7 mouse cellular contexts compared by ENCODE assay signal in the genomic region with DNA sequence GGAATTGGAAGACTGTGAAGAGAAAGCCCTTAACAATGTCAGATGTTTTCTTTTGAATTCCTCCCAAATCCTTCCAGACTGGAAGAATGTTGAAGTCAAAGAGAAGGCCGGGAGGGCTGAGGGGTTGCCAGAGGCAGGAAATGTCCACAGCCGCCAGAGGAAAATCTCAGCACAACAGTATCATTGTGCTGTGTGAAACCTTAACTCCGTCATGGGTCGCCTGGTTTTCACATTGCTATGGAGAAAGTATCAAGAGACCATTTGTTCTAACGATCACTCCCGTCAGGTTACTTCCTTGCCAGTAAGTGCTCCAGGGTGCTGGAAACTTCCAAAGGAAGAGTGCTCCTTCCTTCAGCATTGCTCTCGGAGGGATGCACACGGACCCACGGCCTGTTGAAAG.
DNase-seq lines count a peak whose midpoint lies in the region; ATAC-seq lines count a peak whose summit lies in the region.

No protein-coding gene starts in this region.

- no peaks in the 10 kb centered on the region for H3K9me3 ChIP-seq in embryonic facial prominence, embryonic 14.5 days (ENCODE audit: control insufficient read depth, low read length)
- H3K9me3 ChIP-seq in kidney, embryonic 15.5 days (replicated peaks) = no peaks in the 10 kb centered on the region
- no peaks in the 10 kb centered on the region for H3K9me3 ChIP-seq in neural tube, embryonic 12.5 days

- WGBS in embryonic facial prominence, embryonic 14.5 days = 8% methylated on average over 9 of the region's 9 CpGs
- WGBS in kidney, embryonic 15.5 days = 5% methylated on average over 9 of the region's 9 CpGs
- 6% methylated on average over 9 of the region's 9 CpGs for WGBS in neural tube, embryonic 12.5 days

- no peaks in the 10 kb centered on the region for H3K27me3 ChIP-seq in embryonic facial prominence, embryonic 14.5 days (replicated peaks; ENCODE audit: control insufficient read depth, insufficient read depth, low read length)
- no peaks in the 10 kb centered on the region for H3K27me3 ChIP-seq in kidney, embryonic 15.5 days
- H3K27me3 ChIP-seq in neural tube, embryonic 12.5 days (replicated peaks) = no peaks in the 10 kb centered on the region

- DNase-seq in embryonic facial prominence, embryonic 14.5 days (ENCODE audit: low spot score) = peak; percentile 87
- DNase-seq in gastrocnemius, postnatal 25 days = peak; percentile 41
- DNase-seq in ovary, adult 18-20 months (ENCODE audit: low spot score) = no peak
- DNase-seq in left cerebral cortex, postnatal 25 days (ENCODE audit: low spot score in 2 of 2) = no peak

- H3K4me3 ChIP-seq in embryonic facial prominence, embryonic 14.5 days (ENCODE audit: low read depth, low read length) = no peak overlapping the region
- H3K4me3 ChIP-seq in kidney, embryonic 15.5 days (replicated peaks) = no peak overlapping the region
- H3K4me3 ChIP-seq in neural tube, embryonic 12.5 days = no peak overlapping the region

- peak; percentile 87 for ATAC-seq in embryonic facial prominence, embryonic 14.5 days (ENCODE audit: low read depth)
- peak; percentile 84 for ATAC-seq in kidney, embryonic 15.5 days (replicated peaks; ENCODE audit: low FRiP score)
- ATAC-seq in neural tube, embryonic 12.5 days (ENCODE audit: low FRiP score, low read depth) = 0 out of 2 replicates have a peak, but pooled peaks have one; percentile 19
- ATAC-seq in granulocyte monocyte progenitor cell, adult 5-6 weeks (replicated peaks; ENCODE audit: poor library complexity, severe bottlenecking) = no peak

- no peaks in the 10 kb centered on the region for H3K36me3 ChIP-seq in embryonic facial prominence, embryonic 14.5 days (ENCODE audit: control insufficient read depth, insufficient read depth, low read length)
- H3K36me3 ChIP-seq in kidney, embryonic 15.5 days = no peaks in the 10 kb centered on the region
- H3K36me3 ChIP-seq in neural tube, embryonic 12.5 days = no peaks in the 10 kb centered on the region

- intact Hi-C loops in left cerebral cortex, postnatal 25 days (cut with DNase I) = no loop called here

- peak overlapping the region; percentile 18; the same call in 1 of the 2 replicates for H3K4me2 ChIP-seq in embryonic facial prominence, embryonic 14.5 days (ENCODE audit: low read depth, low read length)
- H3K4me2 ChIP-seq in kidney, embryonic 15.5 days = peak overlapping the region; percentile 41
- H3K4me2 ChIP-seq in neural tube, embryonic 12.5 days (replicated peaks) = peak overlapping the region; percentile 25; the same call in 1 of the 2 replicates

- no peak overlapping the region for H3K9ac ChIP-seq in embryonic facial prominence, embryonic 14.5 days (ENCODE audit: low read depth, low read length)
- H3K9ac ChIP-seq in kidney, embryonic 15.5 days = no peak overlapping the region
- no peak overlapping the region for H3K9ac ChIP-seq in neural tube, embryonic 12.5 days

- H3K27ac ChIP-seq in embryonic facial prominence, embryonic 14.5 days (replicated peaks; ENCODE audit: low read depth, low read length) = peak overlapping the region; percentile 49; the same call in 1 of the 2 replicates
- peak overlapping the region; percentile 81 for H3K27ac ChIP-seq in kidney, embryonic 15.5 days
- H3K27ac ChIP-seq in neural tube, embryonic 12.5 days = no peak overlapping the region

- 0 out of 2 replicates have a peak, but pooled peaks cover 4% of the 10 kb centered on the region for H3K4me1 ChIP-seq in embryonic facial prominence, embryonic 14.5 days (ENCODE audit: control insufficient read depth, insufficient read depth, low read length)
- peaks cover 22% of the 10 kb centered on the region for H3K4me1 ChIP-seq in kidney, embryonic 15.5 days
- H3K4me1 ChIP-seq in neural tube, embryonic 12.5 days = peaks cover 29% of the 10 kb centered on the region

Comparison
In these comparisons a context has a peak if more than half of its experiments do, and no peak if none do; other contexts are left out.
1. DNase-seq: peak in embryonic facial prominence, embryonic 14.5 days (single experiment) and gastrocnemius, postnatal 25 days (single experiment); none in ovary, adult 18-20 months (single experiment) and left cerebral cortex, postnatal 25 days (0 of 2).
2. Peak in every context shown above with its lines, with median percentiles within 50 percentile points of each other: H3K4me2 ChIP-seq.